ENCODE assay signal across 27 mouse cellular contexts in genomic region chr17:8729808-8730207, GRCm38 (mm10).
"Had no signal": no experiment of that assay in that cellular context is flagged by ENCODE, and none has a peak within 500 bp of the region (broad histone marks: within the 10 kb centered on the region; RNA-seq: fewer than 3 reads in every experiment).

No protein-coding gene starts in this region.

- H3K27ac ChIP-seq: gastrocnemius, adult 2 months; heart, adult 2 months; heart, embryonic 13.5 days; heart, embryonic 15.5 days; hindbrain, embryonic 10.5 days; hindbrain, embryonic 12.5 days; hindbrain, embryonic 14.5 days; intestine, embryonic 15.5 days; layer of hippocampus, adult 2 months; limb, embryonic 10.5 days; limb, embryonic 12.5 days; liver, embryonic 13.5 days; liver, embryonic 15.5 days had no signal

- H3K9me3 ChIP-seq: heart, embryonic 13.5 days; heart, embryonic 15.5 days; hindbrain, embryonic 10.5 days; hindbrain, embryonic 12.5 days; intestine, embryonic 15.5 days; limb, embryonic 10.5 days; limb, embryonic 12.5 days; liver, embryonic 13.5 days; liver, embryonic 15.5 days had no signal

- H3K4me3 ChIP-seq: gastrocnemius, adult 2 months; heart, adult 2 months; heart, embryonic 13.5 days; heart, embryonic 15.5 days; hindbrain, embryonic 10.5 days; hindbrain, embryonic 12.5 days; intestine, embryonic 15.5 days; layer of hippocampus, adult 2 months; limb, embryonic 10.5 days; limb, embryonic 12.5 days; liver, embryonic 13.5 days; liver, embryonic 15.5 days had no signal

- H3K4me1 ChIP-seq: heart, embryonic 13.5 days; heart, embryonic 15.5 days; hindbrain, embryonic 10.5 days; hindbrain, embryonic 12.5 days; intestine, embryonic 15.5 days; limb, embryonic 10.5 days; limb, embryonic 12.5 days; liver, embryonic 13.5 days; liver, embryonic 15.5 days had no signal

- H3K36me3 ChIP-seq: heart, embryonic 13.5 days; heart, embryonic 15.5 days; hindbrain, embryonic 10.5 days; hindbrain, embryonic 12.5 days; intestine, embryonic 15.5 days; limb, embryonic 10.5 days; limb, embryonic 12.5 days; liver, embryonic 13.5 days; liver, embryonic 15.5 days had no signal

- DNase-seq: gastrocnemius, adult 2 months; gastrocnemius, postnatal 10 days; gastrocnemius, postnatal 25 days; heart, adult 2 months; heart, postnatal 4 days; kidney, adult 18-20 months; kidney, adult 8-10 months; kidney, postnatal 10 days; kidney, postnatal 25 days; kidney, postnatal 4 days; liver; liver, embryonic 13.5 days had no signal

- ATAC-seq: hindbrain, embryonic 16.5 days; inflammation-experienced regulatory T-cells, adult 6 months; intestine, embryonic 15.5 days; intestine, postnatal 0 days had no signal

- H3K4me2 ChIP-seq: heart, embryonic 11.5 days; heart, embryonic 13.5 days; heart, embryonic 15.5 days; hindbrain, embryonic 12.5 days; hindbrain, embryonic 14.5 days; intestine, embryonic 15.5 days; limb, embryonic 12.5 days; liver, embryonic 11.5 days; liver, embryonic 13.5 days; liver, embryonic 15.5 days had no signal

- H3K9ac ChIP-seq: heart, embryonic 13.5 days; heart, embryonic 15.5 days; hindbrain, embryonic 12.5 days; hindbrain, embryonic 14.5 days; intestine, embryonic 15.5 days; limb, embryonic 12.5 days; liver, embryonic 13.5 days; liver, embryonic 15.5 days had no signal

- H3K27me3 ChIP-seq: heart, embryonic 15.5 days; hindbrain, embryonic 12.5 days; intestine, embryonic 15.5 days; limb, embryonic 12.5 days; liver, embryonic 13.5 days; liver, embryonic 15.5 days had no signal
